Mouse (Mus musculus): ENCODE results near the gene Cped1. TPM values are rescaled to one million over a fixed set of nuclear protein-coding genes. Genes with fewer than 3 reads are reported as not detected.

Cped1 gene
- total RNA-seq, 2 experiments from 2014 or later = 0.72 to 2.1 TPM

DNA sequence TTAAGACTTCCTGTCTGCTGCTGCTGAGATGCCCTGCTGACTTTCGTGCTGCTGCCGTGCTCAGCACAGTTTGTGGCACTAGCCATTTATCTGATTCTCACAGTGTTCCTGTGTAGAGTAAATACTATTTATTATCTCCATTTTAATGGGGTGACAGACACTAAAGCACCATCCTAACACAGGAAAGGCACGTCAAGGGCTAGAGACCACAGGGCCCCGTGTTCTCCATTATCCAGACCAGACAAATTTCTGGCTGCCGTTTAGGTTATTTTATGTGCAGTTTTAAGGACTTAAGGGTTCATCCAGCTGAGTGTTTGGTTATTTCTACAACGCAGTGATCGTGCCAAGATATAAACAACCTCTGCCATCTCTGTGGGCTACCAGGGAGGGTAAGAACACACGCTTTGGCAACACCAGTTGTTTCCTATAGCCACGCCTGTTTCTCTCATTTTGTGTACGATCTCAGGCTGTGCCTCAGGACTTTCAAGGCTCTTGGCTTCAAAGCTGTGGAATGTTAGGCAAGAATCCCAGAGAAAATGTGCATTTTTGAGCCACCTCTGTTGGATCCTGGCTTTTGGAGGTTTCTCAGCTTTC, 149.4 kb downstream of the Cped1 start:
- ATAC-seq (replicated peaks; ENCODE audit: poor library complexity, severe bottlenecking) = no peak

DNA sequence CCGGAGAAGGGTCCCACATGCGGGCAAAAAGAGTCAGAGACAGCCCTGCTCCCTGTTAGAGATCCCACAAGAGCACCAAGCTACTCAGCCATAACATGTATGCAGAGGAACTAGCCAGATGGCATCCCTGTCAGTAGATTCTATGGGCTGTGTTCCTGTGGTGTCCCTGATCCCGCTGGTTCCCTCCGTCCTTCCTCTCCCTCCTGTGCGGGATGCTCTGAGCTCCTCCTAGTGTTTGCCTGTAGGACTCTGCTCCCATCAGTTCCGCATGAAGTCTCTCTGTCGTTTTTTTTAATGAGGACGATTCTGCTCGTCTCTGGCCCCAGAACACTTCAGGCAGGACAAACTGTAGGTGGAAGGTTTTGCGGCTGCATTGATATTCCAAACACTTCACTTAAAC, 151.1 kb downstream of the Cped1 start:
- no peak for ATAC-seq (replicated peaks; ENCODE audit: poor library complexity, severe bottlenecking)

- ATAC-seq (replicated peaks; ENCODE audit: poor library complexity, severe bottlenecking) = no peak
Observed at GRCm38 (mm10) chr6:22140786-22141185, 155.1 kb downstream of the Cped1 start.

- no peak for ATAC-seq (replicated peaks; ENCODE audit: poor library complexity, severe bottlenecking)
Observed at GRCm38 (mm10) chr6:22147236-22147635, 161.5 kb downstream of the Cped1 start.

- no peak for ATAC-seq (replicated peaks; ENCODE audit: poor library complexity, severe bottlenecking)
Observed at GRCm38 (mm10) chr6:22148511-22148910, 162.8 kb downstream of the Cped1 start.

DNA sequence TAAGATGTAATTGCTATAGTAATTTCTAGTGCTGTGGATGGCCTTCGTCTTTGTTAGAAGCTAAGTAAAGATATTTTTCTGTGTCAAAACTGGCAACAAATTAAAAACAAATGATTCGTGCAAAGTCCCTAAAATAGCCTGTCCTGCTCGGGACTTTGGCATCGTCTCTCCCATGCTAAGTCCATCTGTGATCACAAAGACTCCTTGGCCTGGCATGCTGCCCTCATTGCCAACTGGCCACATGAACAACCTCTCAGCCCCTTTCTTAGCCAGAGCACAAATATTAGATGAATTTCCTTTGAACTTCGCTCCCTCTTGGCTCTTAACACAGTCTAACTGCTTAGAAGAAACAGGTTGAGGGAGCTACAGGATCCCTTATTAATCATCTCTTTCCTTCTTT, 171.7 kb downstream of the Cped1 start:
- no peak for ATAC-seq (replicated peaks; ENCODE audit: poor library complexity, severe bottlenecking)

DNA sequence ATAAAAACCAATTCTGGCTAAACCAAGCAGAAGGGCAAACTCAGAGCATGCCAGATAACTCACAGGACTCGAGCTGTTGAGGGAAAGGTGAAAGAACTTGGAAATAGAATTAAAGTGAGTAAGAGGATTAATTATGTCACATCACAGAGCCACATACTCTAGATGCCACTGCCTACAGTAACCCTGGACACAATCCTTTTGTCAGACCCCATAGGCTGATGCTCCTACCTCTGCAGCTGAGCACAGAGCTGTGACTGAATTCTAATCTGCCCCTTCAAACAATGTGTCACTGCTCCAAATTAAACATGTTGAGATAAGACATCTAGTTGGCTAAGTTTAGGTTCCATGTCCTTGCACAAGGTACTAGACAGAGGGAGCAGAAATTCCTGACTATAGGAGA, 176.2 kb downstream of the Cped1 start:
- ATAC-seq (replicated peaks; ENCODE audit: poor library complexity, severe bottlenecking) = no peak

DNA sequence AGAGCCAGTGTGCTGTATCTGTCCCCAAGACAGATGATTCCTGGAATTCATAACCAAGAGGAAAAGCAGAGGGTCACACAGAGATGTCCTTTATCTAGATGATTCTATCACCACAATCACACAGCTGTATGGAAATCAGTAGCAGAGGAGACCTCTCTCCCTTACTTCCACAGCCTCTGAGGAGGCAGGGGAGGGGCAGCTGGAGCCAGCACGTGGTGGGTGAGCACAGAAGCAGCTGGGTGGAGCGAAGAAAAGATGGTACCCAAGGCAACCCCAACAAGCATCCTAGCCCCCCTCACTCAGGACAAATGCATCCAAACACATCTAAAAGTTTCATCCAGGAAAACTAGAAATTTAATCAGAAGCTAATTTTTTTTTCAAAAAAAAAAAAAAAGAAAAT, 182.7 kb downstream of the Cped1 start:
- no peak for ATAC-seq (replicated peaks; ENCODE audit: poor library complexity, severe bottlenecking)

- no peak for ATAC-seq (replicated peaks; ENCODE audit: poor library complexity, severe bottlenecking)
Observed at GRCm38 (mm10) chr6:22178721-22179295, 193.1 kb downstream of the Cped1 start.

GRCm38 (mm10) chr6:22180316-22180715, 194.6 kb downstream of the Cped1 start:
- no peak for ATAC-seq (replicated peaks; ENCODE audit: poor library complexity, severe bottlenecking)

DNA sequence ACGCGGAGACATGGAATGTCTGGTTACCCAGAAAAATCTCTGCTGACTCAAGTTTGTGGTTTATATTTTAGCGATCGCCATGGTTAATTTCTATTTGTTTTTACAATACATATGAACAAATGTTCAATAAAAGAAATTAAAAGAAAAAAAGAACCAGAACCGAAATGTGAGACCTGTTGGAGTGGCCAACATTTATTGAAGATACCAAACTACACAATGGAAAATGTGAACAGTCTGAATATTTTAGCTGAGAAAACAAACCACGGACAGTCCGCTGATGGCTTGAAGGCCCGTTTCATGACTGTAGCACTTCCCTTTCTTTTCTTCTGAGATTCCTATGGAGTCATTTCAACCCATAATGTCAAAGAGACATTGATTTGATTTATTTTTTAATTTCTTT, 201.3 kb downstream of the Cped1 start:
- ATAC-seq (replicated peaks; ENCODE audit: poor library complexity, severe bottlenecking) = no peak

DNA sequence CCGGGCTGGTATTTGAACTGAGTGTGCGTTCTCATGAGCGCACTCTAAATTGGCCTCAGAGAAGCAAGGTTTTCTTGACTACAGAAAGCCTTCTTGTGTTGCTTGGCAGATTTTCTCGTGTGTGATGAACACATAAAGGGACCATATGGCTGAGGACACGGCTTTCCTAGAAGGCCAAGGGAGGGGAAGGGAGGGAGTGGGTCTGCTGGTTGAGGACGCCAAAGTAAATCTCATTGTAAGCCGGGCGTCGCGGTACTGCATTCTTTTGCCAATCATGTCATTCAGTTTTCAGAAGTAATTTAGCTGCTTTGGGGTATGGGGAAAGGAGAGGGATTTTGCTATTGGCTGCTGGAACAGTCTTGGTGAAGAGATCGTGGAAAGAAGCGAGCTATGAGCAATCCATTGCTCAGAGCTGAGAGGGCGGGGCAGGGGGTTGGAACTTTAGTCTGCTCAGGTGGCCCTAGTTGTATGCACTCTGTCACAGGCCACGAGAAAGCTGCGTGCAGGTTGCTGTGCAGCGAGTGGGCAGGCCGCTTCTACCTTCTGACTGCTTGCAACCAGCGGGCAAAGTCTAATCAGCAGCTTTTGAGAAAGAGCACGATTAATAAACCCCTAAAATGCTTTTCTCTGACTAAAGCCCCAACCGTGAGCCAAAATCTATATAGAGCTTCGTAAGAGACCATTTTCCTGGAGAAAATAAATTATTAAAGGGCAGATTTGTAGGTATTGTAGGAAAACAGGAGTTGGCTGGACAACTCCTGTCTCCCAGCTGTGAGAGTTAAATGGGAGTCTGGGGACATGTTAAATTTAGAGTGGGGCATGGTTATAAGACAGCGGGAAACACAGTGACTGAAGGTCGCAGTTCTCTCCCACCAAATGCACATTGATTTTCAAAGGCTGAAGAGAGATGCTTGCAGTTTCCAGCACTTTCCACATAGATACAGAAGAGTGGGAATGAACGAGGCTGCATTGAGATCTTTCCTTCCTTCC, 203.9 kb downstream of the Cped1 start:
- no peak for ATAC-seq (replicated peaks; ENCODE audit: poor library complexity, severe bottlenecking)

DNA sequence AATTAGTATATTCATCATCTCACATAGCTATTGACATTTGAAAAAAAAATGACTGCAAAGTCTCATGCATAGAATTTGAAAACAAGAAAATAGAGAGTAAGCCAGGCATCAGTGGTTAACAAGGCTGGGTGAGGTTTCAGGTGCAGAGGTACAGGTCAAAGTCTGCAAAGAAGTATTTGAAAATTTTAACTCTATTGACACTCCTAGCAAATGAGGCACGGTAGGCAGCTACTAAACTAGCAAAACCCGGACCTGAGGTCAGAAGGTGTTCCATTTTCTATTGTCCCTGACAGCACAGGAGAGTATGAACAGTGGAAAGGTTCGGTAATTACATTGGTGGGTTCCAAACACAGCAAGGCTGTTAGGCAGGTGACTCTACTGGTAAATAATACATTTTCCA, 212.9 kb downstream of the Cped1 start:
- no peak for ATAC-seq (replicated peaks; ENCODE audit: poor library complexity, severe bottlenecking)

DNA sequence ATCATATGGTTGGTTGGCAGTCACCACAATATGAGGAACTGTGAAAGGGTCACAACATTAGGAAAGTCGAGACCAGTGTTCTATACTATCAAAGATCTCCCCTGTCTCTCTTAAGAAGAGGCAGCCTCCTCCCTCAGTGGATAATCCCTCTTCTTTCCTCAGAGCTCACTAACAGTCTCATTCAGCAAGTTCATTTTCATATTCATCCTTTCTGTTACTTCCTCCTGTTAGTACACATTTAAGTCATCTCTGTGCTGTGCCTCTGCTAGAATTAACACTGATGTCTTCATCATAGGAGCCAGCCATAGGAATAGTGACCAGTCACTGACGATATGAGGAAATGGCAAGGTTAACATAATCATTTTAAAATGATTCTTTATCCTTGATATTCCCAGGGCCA, 213.8 kb downstream of the Cped1 start:
- ATAC-seq (replicated peaks; ENCODE audit: poor library complexity, severe bottlenecking) = no peak

DNA sequence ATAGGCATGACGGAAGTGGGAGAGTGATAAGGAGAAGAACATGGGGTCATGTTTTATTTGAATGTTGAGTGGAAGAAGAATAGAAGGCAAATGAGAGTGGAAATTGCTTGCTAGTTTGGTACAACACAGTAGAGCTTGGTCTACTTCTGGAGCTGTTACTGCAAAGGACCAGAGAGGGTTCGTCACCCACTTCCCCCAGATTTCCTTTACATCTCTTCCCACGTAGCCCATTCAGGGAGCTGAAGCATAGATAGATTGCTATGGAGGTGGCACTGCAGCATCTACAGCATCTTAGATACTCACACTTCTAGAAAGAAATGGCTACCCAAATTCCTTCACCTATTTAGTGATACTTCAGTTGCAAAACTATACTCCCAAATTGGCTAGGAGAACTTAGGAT, 214.4 kb downstream of the Cped1 start:
- no peak for ATAC-seq (replicated peaks; ENCODE audit: poor library complexity, severe bottlenecking)

DNA sequence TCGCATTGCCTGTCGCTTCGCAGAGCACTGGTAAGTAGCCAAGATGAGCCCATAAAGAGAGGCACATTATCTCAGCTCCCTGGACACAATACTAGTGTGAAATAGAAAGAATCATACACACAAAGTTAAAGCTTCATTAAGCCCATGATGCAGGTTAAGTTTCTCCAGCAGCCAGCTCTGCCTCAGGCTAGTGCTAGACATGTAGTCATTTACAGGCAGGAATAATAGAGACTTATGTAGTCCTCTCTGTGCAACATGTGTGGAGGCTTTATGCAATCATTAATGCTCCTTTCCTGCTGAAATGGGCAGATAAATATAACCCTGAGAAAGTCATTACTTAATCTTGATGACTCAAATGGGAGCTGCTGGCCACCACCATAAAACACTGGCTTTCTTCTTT, 216.2 kb downstream of the Cped1 start:
- ATAC-seq (replicated peaks; ENCODE audit: poor library complexity, severe bottlenecking) = no peak

GRCm38 (mm10) chr6:22205030-22205750, 219.5 kb downstream of the Cped1 start:
- no peak for ATAC-seq (replicated peaks; ENCODE audit: poor library complexity, severe bottlenecking)

- ATAC-seq (replicated peaks; ENCODE audit: poor library complexity, severe bottlenecking) = no peak
Observed at GRCm38 (mm10) chr6:22205751-22206121, 220.0 kb downstream of the Cped1 start.

- no peak for ATAC-seq (replicated peaks; ENCODE audit: poor library complexity, severe bottlenecking)
Observed at GRCm38 (mm10) chr6:22206179-22206578, 220.5 kb downstream of the Cped1 start.

DNA sequence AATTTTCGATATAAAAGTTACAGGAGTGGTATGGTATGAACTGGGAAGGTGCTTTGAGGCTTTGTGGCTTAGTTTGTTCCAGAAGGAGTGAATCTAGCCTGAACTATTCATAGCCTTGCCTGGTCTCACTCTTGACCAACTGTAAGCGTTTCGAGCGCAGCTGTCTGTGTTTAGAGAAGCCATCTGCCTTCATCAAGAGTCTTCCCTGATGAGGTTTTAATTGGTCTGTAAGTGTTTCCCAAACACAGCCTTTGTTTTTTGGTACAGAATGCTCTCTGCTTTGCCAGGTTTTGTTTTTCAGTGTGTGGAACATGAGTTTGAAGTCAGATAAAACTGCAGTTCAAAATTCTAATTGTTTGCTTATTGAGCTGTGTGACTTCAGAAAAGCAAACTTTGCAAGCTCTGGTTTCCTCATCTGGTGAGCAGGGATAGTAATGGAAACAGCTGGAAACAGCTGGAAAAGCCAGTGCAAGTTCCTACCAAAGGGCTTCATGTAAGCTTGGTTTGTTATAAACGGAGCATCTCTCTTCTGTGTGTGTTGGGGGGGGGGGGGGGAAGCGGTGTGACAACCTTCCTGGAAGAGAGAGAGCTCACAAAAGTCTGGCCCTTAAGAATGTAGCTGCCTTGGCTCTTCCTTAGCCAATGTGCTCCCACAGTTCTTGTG, 221.0 kb downstream of the Cped1 start:
- ATAC-seq (replicated peaks; ENCODE audit: poor library complexity, severe bottlenecking) = no peak

Measured in granulocyte monocyte progenitor cell, adult 5-6 weeks (primary cell).